Mouse (Mus musculus) intestine, embryonic 15.5 days (tissue): ENCODE results near the gene Selenoo. TPM values are rescaled to one million over a fixed set of nuclear protein-coding genes. Genes with fewer than 3 reads are reported as not detected.

ENCODE experiments used
- ATAC-seq: fragments of 200-750 bp; cut with Nextera tagmentation; 2 replicates; pipeline ENCODE4 v1.8.0; 2017; ENCODE audit warnings: moderate TSS enrichment, moderate library complexity
- H3K27ac ChIP-seq: fragments of 300-500 bp; sonication (generic); 2 replicates; pipeline ENCODE4 v1.5.1; 2015; ENCODE audit warnings: mild to moderate bottlenecking, inconsistent platforms
- H3K27me3 ChIP-seq: fragments of 300-500 bp; sonication (generic); replicated peaks from 2 replicates; pipeline ENCODE4 v1.6.1; 2015; ENCODE audit warnings: inconsistent platforms
- H3K36me3 ChIP-seq: fragments of 300-500 bp; sonication (generic); 2 replicates; pipeline ENCODE4 v1.6.1; 2015; ENCODE audit warnings: inconsistent platforms
- H3K4me1 ChIP-seq: fragments of 300-500 bp; sonication (generic); replicated peaks from 2 replicates; pipeline ENCODE4 v1.6.1; 2015; ENCODE audit warnings: inconsistent platforms
- H3K4me2 ChIP-seq: fragments of 300-500 bp; sonication (generic); replicated peaks from 2 replicates; pipeline ENCODE4 v1.6.1; 2015; ENCODE audit warnings: mild to moderate bottlenecking, inconsistent platforms
- H3K4me3 ChIP-seq: fragments of 300-500 bp; sonication (generic); replicated peaks from 2 replicates; pipeline ENCODE4 v1.5.1; 2015; ENCODE audit warnings: inconsistent platforms
- H3K9ac ChIP-seq: fragments of 300-500 bp; sonication (generic); 2 replicates; pipeline ENCODE4 v1.6.1; 2015; ENCODE audit warnings: inconsistent platforms
- H3K9me3 ChIP-seq: fragments of 300-500 bp; sonication (generic); 2 replicates; pipeline ENCODE4 v1.6.1; 2016; ENCODE audit warnings: inconsistent platforms
- WGBS: fragments of 180-500 bp; shearing (Covaris S2); methylation state at CpG from one replicate; pipeline ENCODE4 v1.1.7; 2015; 5-methylcytosine and 5-hydroxymethylcytosine counted together
- polyA plus RNA-seq: library from polyadenylated mRNA; unstranded; fragments of >200 nt; fragmentation: Nextera tagmentation; extraction: Ambion mirVana; gene quantifications from 2 replicates; pipeline ENCODE4 v1.2.1, GENCODE M21; 2015

The Selenoo gene
- polyA plus RNA-seq, 1 experiment from 2014 or later, result 15.9 TPM

GRCm38 (mm10) chr15:89110147-89110546 is 21.3 kb downstream of the Selenoo start:
- Histone ChIP-seq H3K4me3 (no peak overlapping the region), H3K9me3 (no peaks in the 10 kb centered on the region), H3K9ac (no peak overlapping the region), H3K4me1 (no peaks in the 10 kb centered on the region), H3K27ac (no peak overlapping the region), H3K36me3 (peaks cover 28% of the 10 kb centered on the region), H3K4me2 (no peak overlapping the region), H3K27me3 (no peaks in the 10 kb centered on the region)
- no peak for ATAC-seq
- WGBS, result 74% methylated on average over 9 of the region's 9 CpGs

DNA sequence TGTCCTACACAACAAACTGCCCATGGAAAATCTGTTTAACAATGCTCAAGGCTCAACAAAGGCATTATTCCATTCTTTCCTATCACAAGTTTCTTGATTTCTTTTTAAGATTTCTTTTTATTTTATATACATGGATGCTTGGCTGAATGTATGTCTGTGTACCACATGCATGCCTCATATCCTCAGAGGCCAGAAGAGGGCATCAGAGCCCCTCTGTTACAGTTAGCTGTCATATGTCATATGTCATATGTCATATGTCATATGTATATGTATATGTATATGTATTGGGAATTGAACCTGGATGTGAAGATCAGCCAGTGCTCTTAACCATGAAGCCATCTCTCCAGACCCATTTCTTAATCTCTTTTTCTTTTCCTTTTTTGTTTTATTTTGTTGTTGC is 29.1 kb downstream of the Selenoo start:
- Histone ChIP-seq H3K4me1 (peaks cover 17% of the 10 kb centered on the region), H3K27ac (no peak overlapping the region), H3K36me3 (peaks cover 27% of the 10 kb centered on the region; the same call in 1 of the 2 replicates), H3K27me3 (no peaks in the 10 kb centered on the region), H3K9ac (no peak overlapping the region), H3K4me2 (no peak overlapping the region), H3K4me3 (no peak overlapping the region), H3K9me3 (no peaks in the 10 kb centered on the region)
- no peak for ATAC-seq

GRCm38 (mm10) chr15:89122649-89123366 is 33.9 kb downstream of the Selenoo start, which contains the start of gene Tubgcp6:
TSS of gene Tubgcp6 (minus strand) at chr15:89123112.
- under 1% methylated on average over 47 of the region's 47 CpGs for WGBS
- H3K9ac ChIP-seq, result peak within 1 kb of the TSS; percentile 81
- H3K4me3 ChIP-seq, result peak within 1 kb of the TSS; percentile 79
- H3K9me3 ChIP-seq, result no peaks in the 10 kb centered on the region
- peak within 1 kb of the TSS; percentile 74 for H3K27ac ChIP-seq
- no peaks in the 10 kb centered on the region for H3K27me3 ChIP-seq
- ATAC-seq, result peak; percentile 91
- peaks cover 38% of the 10 kb centered on the region for H3K4me1 ChIP-seq
- H3K36me3 ChIP-seq, result peaks cover 6% of the 10 kb centered on the region; the same call in 1 of the 2 replicates
- H3K4me2 ChIP-seq, result peak within 1 kb of the TSS; percentile 91

DNA sequence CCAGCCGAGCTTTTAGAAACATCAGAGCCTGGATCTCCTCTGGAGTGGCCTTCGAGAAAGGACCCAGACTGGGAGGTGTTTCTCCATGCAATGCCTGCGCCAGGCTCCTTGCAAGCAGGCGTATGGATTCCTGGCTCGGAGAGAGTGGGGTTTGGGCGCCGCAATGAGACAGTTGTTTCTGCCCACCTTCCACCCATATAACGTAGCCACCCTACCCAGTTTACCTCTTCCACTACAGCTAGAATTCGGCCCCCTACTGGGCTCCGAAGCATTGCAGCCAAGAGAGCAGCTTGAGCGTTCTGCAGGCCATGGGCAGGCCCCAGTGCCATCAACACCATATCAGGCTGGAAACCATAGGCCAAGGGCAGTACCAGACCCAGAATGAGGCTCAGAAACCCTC is 34.7 kb downstream of the Selenoo start:
- Histone ChIP-seq H3K4me2 (peak overlapping the region; percentile 91), H3K9ac (peak overlapping the region; percentile 81), H3K4me1 (peaks cover 41% of the 10 kb centered on the region), H3K9me3 (no peaks in the 10 kb centered on the region), H3K36me3 (peaks cover 6% of the 10 kb centered on the region; the same call in 1 of the 2 replicates), H3K27ac (peak overlapping the region; percentile 74), H3K27me3 (no peaks in the 10 kb centered on the region), H3K4me3 (peak overlapping the region; percentile 79)
- ATAC-seq, result no peak
- WGBS, result 31% methylated on average over 11 of the region's 11 CpGs

DNA sequence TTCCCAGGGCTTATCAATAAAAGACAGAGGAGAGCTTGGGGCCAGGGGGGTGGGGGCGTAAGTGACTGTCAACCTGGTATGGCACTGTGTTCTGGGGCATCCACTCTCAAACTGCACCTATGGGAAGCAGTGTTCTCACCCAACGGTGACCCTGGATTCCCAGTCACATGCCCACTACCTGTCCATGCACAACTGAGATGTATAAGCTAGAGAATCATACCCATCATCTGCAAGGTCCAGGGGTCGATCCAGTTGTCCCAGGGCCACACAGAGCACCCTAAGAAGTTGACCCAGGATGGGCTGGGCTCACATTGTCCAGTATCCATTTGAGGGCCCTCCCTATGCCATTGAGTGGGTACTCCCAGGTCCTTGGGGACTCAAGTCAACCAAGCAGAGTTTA is 35.4 kb downstream of the Selenoo start:
- Histone ChIP-seq H3K27me3 (no peaks in the 10 kb centered on the region), H3K36me3 (0 out of 2 replicates have a peak, but pooled peaks cover 3% of the 10 kb centered on the region), H3K27ac (no peak overlapping the region), H3K4me1 (peaks cover 45% of the 10 kb centered on the region), H3K9me3 (no peaks in the 10 kb centered on the region), H3K4me3 (no peak overlapping the region), H3K9ac (no peak overlapping the region), H3K4me2 (no peak overlapping the region)
- ATAC-seq, result no peak
- WGBS, result 91% methylated on average over 3 of the region's 3 CpGs

DNA sequence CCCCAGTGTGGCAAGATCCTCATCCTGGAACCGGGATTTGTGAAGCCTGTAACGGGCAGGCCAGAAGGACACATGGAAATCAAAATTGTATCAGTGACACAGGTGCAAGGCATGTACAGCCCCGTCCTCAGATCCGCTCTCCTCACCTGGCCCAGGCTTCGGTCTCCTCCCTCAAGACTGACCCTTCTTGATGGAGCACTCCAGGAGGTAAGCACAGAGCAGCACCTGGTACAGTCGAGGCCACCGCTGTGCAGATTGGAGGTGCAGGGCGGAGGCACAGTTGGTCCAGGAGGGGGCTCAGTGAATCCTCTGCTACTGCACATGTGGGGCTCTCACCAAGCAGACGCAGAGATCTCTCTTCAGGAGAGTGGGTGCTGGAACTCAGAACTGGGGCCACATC is 36.5 kb downstream of the Selenoo start:
- WGBS, result 92% methylated on average over 9 of the region's 9 CpGs
- H3K27me3 ChIP-seq, result no peaks in the 10 kb centered on the region
- H3K36me3 ChIP-seq, result no peaks in the 10 kb centered on the region
- H3K27ac ChIP-seq, result no peak overlapping the region
- no peaks in the 10 kb centered on the region for H3K9me3 ChIP-seq
- no peak overlapping the region for H3K4me3 ChIP-seq
- H3K9ac ChIP-seq, result no peak overlapping the region
- ATAC-seq, result no peak
- peaks cover 38% of the 10 kb centered on the region for H3K4me1 ChIP-seq
- H3K4me2 ChIP-seq, result no peak overlapping the region

DNA sequence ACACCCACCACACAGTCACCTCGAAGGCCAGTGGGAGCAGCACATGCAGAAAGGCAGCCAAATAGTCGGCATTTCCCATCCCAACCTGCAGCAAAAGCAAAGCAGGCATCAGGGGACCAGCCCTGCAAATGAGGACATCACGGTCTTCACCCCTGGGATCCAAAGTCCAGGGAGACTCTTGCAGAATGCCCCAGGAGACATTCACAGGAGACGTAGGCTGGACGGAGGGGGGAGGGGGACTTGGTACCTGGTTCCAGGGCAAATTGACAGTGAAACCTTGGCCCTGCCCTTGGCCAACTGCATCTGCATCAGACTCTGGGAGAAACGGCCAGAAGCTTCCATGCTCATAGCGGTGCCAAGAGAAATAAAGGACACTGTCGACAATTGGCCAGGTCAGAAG is 37.7 kb downstream of the Selenoo start:
- H3K4me2 ChIP-seq, result no peak overlapping the region
- 89% methylated on average over 8 of the region's 8 CpGs for WGBS
- no peaks in the 10 kb centered on the region for H3K27me3 ChIP-seq
- H3K4me3 ChIP-seq, result no peak overlapping the region
- no peak overlapping the region for H3K9ac ChIP-seq
- ATAC-seq, result no peak
- H3K9me3 ChIP-seq, result no peaks in the 10 kb centered on the region
- H3K27ac ChIP-seq, result no peak overlapping the region
- no peaks in the 10 kb centered on the region for H3K36me3 ChIP-seq
- H3K4me1 ChIP-seq, result peaks cover 36% of the 10 kb centered on the region

DNA sequence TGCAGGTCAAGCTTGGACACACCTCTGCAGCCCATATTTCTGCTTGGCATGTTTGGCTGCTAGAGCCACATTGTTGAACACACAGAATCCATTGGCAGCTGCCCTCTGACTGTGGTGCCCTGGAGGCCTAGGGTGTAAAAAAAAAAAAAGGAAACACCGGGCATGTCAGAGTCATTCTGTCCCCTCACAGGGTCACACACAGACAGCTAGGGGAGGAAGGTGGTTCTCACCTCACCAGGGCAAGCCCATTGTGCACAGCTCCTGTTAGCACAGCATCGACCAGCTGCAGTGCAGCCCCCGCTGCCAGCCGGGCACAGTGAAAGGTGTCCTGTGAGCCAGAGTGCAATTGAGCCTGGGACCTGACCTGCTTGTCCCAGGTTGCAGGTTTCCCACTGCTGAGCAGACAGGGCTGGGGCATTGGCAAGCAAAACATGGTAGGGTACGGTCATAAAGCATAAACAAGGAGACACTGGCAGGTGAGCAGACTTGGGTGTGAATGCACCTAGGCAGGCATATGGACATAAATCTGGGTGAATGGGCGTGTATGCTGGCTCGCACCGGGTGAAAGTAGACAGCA is 38.6 kb downstream of the Selenoo start:
- peak overlapping the region; percentile 91 for H3K4me2 ChIP-seq
- no peaks in the 10 kb centered on the region for H3K9me3 ChIP-seq
- 73% methylated on average over 8 of the region's 8 CpGs for WGBS
- no peak for ATAC-seq
- H3K4me3 ChIP-seq, result peak overlapping the region; percentile 65
- peaks cover 28% of the 10 kb centered on the region for H3K4me1 ChIP-seq
- no peaks in the 10 kb centered on the region for H3K27me3 ChIP-seq
- H3K27ac ChIP-seq, result no peak overlapping the region
- H3K36me3 ChIP-seq, result no peaks in the 10 kb centered on the region
- H3K9ac ChIP-seq, result peak overlapping the region; percentile 68; the same call in 1 of the 2 replicates

- WGBS, result 2% methylated on average over 36 of the region's 36 CpGs
Measured at GRCm38 (mm10) chr15:89128382-89129350, 39.8 kb downstream of the Selenoo start, which contains the start of gene Hdac10. TSS of gene Hdac10 (minus strand) at chr15:89128700.

DNA sequence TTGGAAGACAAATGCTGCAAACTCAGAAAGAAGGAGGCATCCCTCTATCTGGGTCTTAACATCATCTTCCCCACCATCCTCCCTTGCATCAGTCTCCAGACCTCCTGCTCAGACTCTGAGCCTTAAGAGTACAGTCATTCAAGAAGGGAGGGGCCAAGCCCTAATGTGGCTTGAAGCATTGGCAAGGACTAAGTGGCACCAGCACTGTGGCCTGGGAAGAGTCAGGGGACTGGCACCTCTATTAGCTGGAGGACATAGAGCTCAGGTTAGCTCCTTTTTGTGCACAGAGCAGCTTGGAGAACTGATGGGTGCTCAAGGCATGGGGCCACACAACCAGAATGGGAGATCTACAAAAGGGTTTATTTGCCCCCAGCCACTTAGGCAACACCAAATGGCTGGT is 41.4 kb downstream of the Selenoo start:
- Histone ChIP-seq H3K9ac (no peak overlapping the region), H3K4me3 (no peak overlapping the region), H3K36me3 (no peaks in the 10 kb centered on the region), H3K27ac (no peak overlapping the region), H3K4me2 (no peak overlapping the region), H3K9me3 (no peaks in the 10 kb centered on the region), H3K4me1 (peaks cover 16% of the 10 kb centered on the region), H3K27me3 (no peaks in the 10 kb centered on the region)
- no peak for ATAC-seq

More at GRCm38 (mm10) chr15:89128382-89129350, 39.8 kb downstream of the Selenoo start, which contains the start of gene Hdac10:
- Histone ChIP-seq H3K4me3 (peak within 1 kb of the TSS; percentile 65), H3K4me1 (peaks cover 22% of the 10 kb centered on the region), H3K9me3 (no peaks in the 10 kb centered on the region), H3K27me3 (no peaks in the 10 kb centered on the region), H3K27ac (peak within 1 kb of the TSS; percentile 87), H3K4me2 (peak within 1 kb of the TSS; percentile 91), H3K9ac (peak within 1 kb of the TSS; percentile 68), H3K36me3 (no peaks in the 10 kb centered on the region)
- peak; percentile 92 for ATAC-seq

- WGBS, result 86% methylated on average over 3 of the region's 3 CpGs
- H3K9ac ChIP-seq, result no peak overlapping the region
Measured at GRCm38 (mm10) chr15:89131316-89131715, 42.4 kb downstream of the Selenoo start.

More at GRCm38 (mm10) chr15:89131316-89131715, 42.4 kb downstream of the Selenoo start:
- ATAC-seq, result no peak
- Histone ChIP-seq H3K36me3 (no peaks in the 10 kb centered on the region), H3K4me2 (no peak overlapping the region), H3K27ac (no peak overlapping the region), H3K4me3 (no peak overlapping the region), H3K27me3 (no peaks in the 10 kb centered on the region), H3K9me3 (no peaks in the 10 kb centered on the region), H3K4me1 (peaks cover 16% of the 10 kb centered on the region)
